ENCODE assay signal across 9 mouse cellular contexts in genomic region chr6:92219445-92219844, GRCm38 (mm10). TPM values are rescaled to one million over a fixed set of nuclear protein-coding genes. Genes with fewer than 3 reads are reported as not detected.
DNase-seq lines count a peak whose midpoint lies in the region; ATAC-seq and TF ChIP-seq lines count a peak whose summit lies in the region.
"Had no signal": no experiment of that assay in that cellular context is flagged by ENCODE, and none has a peak within 500 bp of the region (broad histone marks: within the 10 kb centered on the region; RNA-seq: fewer than 3 reads in every experiment).

No protein-coding gene starts in this region.

- no peak overlapping the region for H3K27ac ChIP-seq in heart, embryonic 11.5 days (ENCODE audit: low read depth, low read length)
- H3K27ac ChIP-seq in embryonic facial prominence, embryonic 14.5 days (replicated peaks; ENCODE audit: low read depth, low read length), result no peak overlapping the region
- no peak overlapping the region for H3K27ac ChIP-seq in midbrain, postnatal 0 days (ENCODE audit: low read depth, low read length)
- H3K27ac ChIP-seq: limb, embryonic 13.5 days had no signal

- no peaks in the 10 kb centered on the region for H3K27me3 ChIP-seq in heart, embryonic 11.5 days (ENCODE audit: control insufficient read depth, insufficient read depth, low read length)
- H3K27me3 ChIP-seq in embryonic facial prominence, embryonic 14.5 days (replicated peaks; ENCODE audit: control insufficient read depth, insufficient read depth, low read length), result no peaks in the 10 kb centered on the region
- H3K27me3 ChIP-seq in midbrain, postnatal 0 days (ENCODE audit: insufficient read depth, low read length), result no peaks in the 10 kb centered on the region
- H3K27me3 ChIP-seq: limb, embryonic 13.5 days had no signal

- DNase-seq in heart, adult 8-10 months (ENCODE audit: low spot score), result peak; percentile 12
- DNase-seq in 3T3-L1 (ENCODE audit: low read depth, low spot score), result peak; percentile 72
- DNase-seq in MN1 (ENCODE audit: low spot score), result peak; percentile 60
- DNase-seq in embryonic facial prominence, embryonic 14.5 days (ENCODE audit: low spot score), result peak; percentile 31
- DNase-seq in layer of hippocampus, postnatal 10 days (ENCODE audit: low spot score in 2 of 2), result peak; percentile 49 to 57
- peak; percentile 70 for DNase-seq in midbrain, postnatal 0 days (ENCODE audit: low spot score)
- DNase-seq in thymus, adult 18-20 months, result no peak

- H3K4me3 ChIP-seq in heart, embryonic 11.5 days (ENCODE audit: low read depth, low read length), result no peak overlapping the region
- H3K4me3 ChIP-seq in embryonic facial prominence, embryonic 14.5 days (ENCODE audit: low read depth, low read length), result no peak overlapping the region
- H3K4me3 ChIP-seq in midbrain, postnatal 0 days (ENCODE audit: low read depth, low read length), result no peak overlapping the region
- H3K4me3 ChIP-seq: limb, embryonic 13.5 days had no signal

- H3K9ac ChIP-seq in heart, embryonic 11.5 days (ENCODE audit: low read depth, low read length), result no peak overlapping the region
- H3K9ac ChIP-seq in embryonic facial prominence, embryonic 14.5 days (ENCODE audit: low read depth, low read length), result no peak overlapping the region
- H3K9ac ChIP-seq in midbrain, postnatal 0 days (replicated peaks; ENCODE audit: low read length, poor library complexity, severe bottlenecking), result no peak overlapping the region
- H3K9ac ChIP-seq: limb, embryonic 13.5 days had no signal

- no peaks in the 10 kb centered on the region for H3K36me3 ChIP-seq in heart, embryonic 11.5 days (ENCODE audit: control insufficient read depth, insufficient read depth, low read length)
- H3K36me3 ChIP-seq in embryonic facial prominence, embryonic 14.5 days (ENCODE audit: control insufficient read depth, insufficient read depth, low read length), result no peaks in the 10 kb centered on the region
- H3K36me3 ChIP-seq in midbrain, postnatal 0 days (ENCODE audit: insufficient read depth, low read length), result no peaks in the 10 kb centered on the region
- H3K36me3 ChIP-seq: limb, embryonic 13.5 days had no signal

- peak; percentile 82 for TF ChIP-seq CTCF in midbrain, postnatal 0 days (IDR thresholded peaks at IDR 0.05)

- WGBS in heart, embryonic 11.5 days (ENCODE audit: insufficient replicate concordance), result 40% methylated on average over 3 of the region's 3 CpGs
- 45% methylated on average over 3 of the region's 3 CpGs for WGBS in embryonic facial prominence, embryonic 14.5 days
- 51% methylated on average over 3 of the region's 3 CpGs for WGBS in midbrain, postnatal 0 days

- no peaks in the 10 kb centered on the region; the same call in 1 of the 2 replicates for H3K4me1 ChIP-seq in heart, embryonic 11.5 days (ENCODE audit: control insufficient read depth, insufficient read depth, low read length)
- no peaks in the 10 kb centered on the region for H3K4me1 ChIP-seq in embryonic facial prominence, embryonic 14.5 days (ENCODE audit: control insufficient read depth, insufficient read depth, low read length)
- no peaks in the 10 kb centered on the region for H3K4me1 ChIP-seq in midbrain, postnatal 0 days (ENCODE audit: insufficient read depth, low read length)
- H3K4me1 ChIP-seq: limb, embryonic 13.5 days had no signal

- H3K9me3 ChIP-seq in heart, embryonic 11.5 days (replicated peaks; ENCODE audit: control insufficient read depth, low read length), result no peaks in the 10 kb centered on the region
- no peaks in the 10 kb centered on the region for H3K9me3 ChIP-seq in embryonic facial prominence, embryonic 14.5 days (ENCODE audit: control insufficient read depth, low read length)
- no peaks in the 10 kb centered on the region for H3K9me3 ChIP-seq in midbrain, postnatal 0 days (ENCODE audit: low read length)
- H3K9me3 ChIP-seq: limb, embryonic 13.5 days had no signal

- no peak overlapping the region for H3K4me2 ChIP-seq in heart, embryonic 11.5 days
- H3K4me2 ChIP-seq in embryonic facial prominence, embryonic 14.5 days (ENCODE audit: low read depth, low read length), result no peak overlapping the region
- no peak overlapping the region for H3K4me2 ChIP-seq in midbrain, postnatal 0 days (ENCODE audit: low read depth, low read length, poor library complexity, severe bottlenecking)
- H3K4me2 ChIP-seq: limb, embryonic 13.5 days had no signal

- no peak for ATAC-seq in heart, embryonic 11.5 days (replicated peaks; ENCODE audit: insufficient number of reproducible peaks, low FRiP score, low TSS enrichment)
- ATAC-seq in embryonic facial prominence, embryonic 14.5 days (ENCODE audit: low read depth), result no peak
- no peak for ATAC-seq in midbrain, postnatal 0 days (ENCODE audit: low FRiP score)

RNA-seq across cellular contexts. Expression of gene Rbsn, which starts 4.7 kb away (rescaled TPM):
- 10 to 100 TPM; 10.3 to 18.2 (median 15.7) TPM for total RNA-seq in heart, adult 8-10 months (2022)
- 10.7 and 12.3 TPM in 2 replicates for polyA plus RNA-seq in heart, embryonic 11.5 days (2014; fragmentation: Nextera tagmentation; extraction: Ambion mirVana)
- 18.1 and 19.5 TPM in 2 replicates for polyA plus RNA-seq in embryonic facial prominence, embryonic 14.5 days (2014; fragmentation: Nextera tagmentation; extraction: Ambion mirVana)
- 10 to 100 TPM; 32.5 to 37.6 TPM for total RNA-seq in layer of hippocampus, postnatal 10 days (2021)
- total RNA-seq in midbrain, postnatal 0 days (2014; rRNA removed), result 25.4 and 52.6 TPM in 2 replicates
- polyA plus RNA-seq in midbrain, postnatal 0 days (2015; fragmentation: Nextera tagmentation; extraction: Ambion mirVana), result 31.0 and 31.7 TPM in 2 replicates

RNA-seq across cellular contexts. Expression of gene Trh, which starts 25.0 kb away (rescaled TPM):
- total RNA-seq in heart, adult 8-10 months (2022), result not detected
- 0.58 and 0.86 TPM in 2 replicates for polyA plus RNA-seq in heart, embryonic 11.5 days (2014; fragmentation: Nextera tagmentation; extraction: Ambion mirVana)
- 0.40 and 0.73 TPM in 2 replicates for polyA plus RNA-seq in embryonic facial prominence, embryonic 14.5 days (2014; fragmentation: Nextera tagmentation; extraction: Ambion mirVana)
- under 1 TPM; 0.56 to 0.69 TPM for total RNA-seq in layer of hippocampus, postnatal 10 days (2021)
- 3.6 TPM in 2 replicates for total RNA-seq in midbrain, postnatal 0 days (2014; rRNA removed)
- polyA plus RNA-seq in midbrain, postnatal 0 days (2015; fragmentation: Nextera tagmentation; extraction: Ambion mirVana), result 9.6 and 17.9 TPM in 2 replicates
- polyA plus RNA-seq: limb, embryonic 13.5 days had no signal

RNA-seq across cellular contexts. Expression of gene Mrps25, which starts 35.6 kb away (rescaled TPM):
- 10 to 100 TPM; 67.1 to 86.9 (median 71.9) TPM for total RNA-seq in heart, adult 8-10 months (2022)
- 79.6 and 84.8 TPM in 2 replicates for polyA plus RNA-seq in heart, embryonic 11.5 days (2014; fragmentation: Nextera tagmentation; extraction: Ambion mirVana)
- polyA plus RNA-seq in embryonic facial prominence, embryonic 14.5 days (2014; fragmentation: Nextera tagmentation; extraction: Ambion mirVana), result 61.2 and 70.1 TPM in 2 replicates
- 10 to 100 TPM; 47.2 to 54.5 TPM for total RNA-seq in layer of hippocampus, postnatal 10 days (2021)
- 16.8 and 23.4 TPM in 2 replicates for total RNA-seq in midbrain, postnatal 0 days (2014; rRNA removed)
- 52.0 and 60.8 TPM in 2 replicates for polyA plus RNA-seq in midbrain, postnatal 0 days (2015; fragmentation: Nextera tagmentation; extraction: Ambion mirVana)

Comparison
In these comparisons a context has a peak if more than half of its experiments do, and no peak if none do; other contexts are left out.
1. DNase-seq: peak in heart, adult 8-10 months (single experiment), 3T3-L1 (single experiment), MN1 (single experiment), embryonic facial prominence, embryonic 14.5 days (single experiment), layer of hippocampus, postnatal 10 days (2 of 2) and midbrain, postnatal 0 days (single experiment); none in thymus, adult 18-20 months (0 of 2).